Mouse (Mus musculus): ENCODE data around the gene 5730522E02Rik. TPM values are rescaled to one million over a fixed set of nuclear protein-coding genes. Genes with fewer than 3 reads are reported as not detected.

Gene 5730522E02Rik
- total RNA-seq, 2 experiments from 2014 or later, result 10.9 to 16.8 TPM

Small RNAs within 50 kb of the gene (microRNA-seq; reads per million reads assigned to microRNA genes)
- gene Mir6372, result 0 reads per million in 2 experiments

Other genes starting within 250 kb of the 5730522E02Rik start
- 10 to 100 TPM in 1 of 2 experiments, 1 to 10 TPM in 1; 7.9 to 11.2 TPM for gene Fancl, start 175.4 kb upstream of the 5730522E02Rik start, total RNA-seq (2021)